Mouse (Mus musculus) induced T-regulatory cell, adult 2 months (primary cell): Measurements from ENCODE around the gene Gm49450.
"Not testable (repeated sequence)": the region's sequence is repeated elsewhere in the genome, so short reads cannot be mapped to it uniquely, and the experiment has no call there.

Experiments used
- DNase-seq: peaks from one replicate; pipeline ENCODE4 v3.0.0-alpha.2; 2012; ENCODE audit warnings: low read depth

The Gm49450 gene

DNA sequence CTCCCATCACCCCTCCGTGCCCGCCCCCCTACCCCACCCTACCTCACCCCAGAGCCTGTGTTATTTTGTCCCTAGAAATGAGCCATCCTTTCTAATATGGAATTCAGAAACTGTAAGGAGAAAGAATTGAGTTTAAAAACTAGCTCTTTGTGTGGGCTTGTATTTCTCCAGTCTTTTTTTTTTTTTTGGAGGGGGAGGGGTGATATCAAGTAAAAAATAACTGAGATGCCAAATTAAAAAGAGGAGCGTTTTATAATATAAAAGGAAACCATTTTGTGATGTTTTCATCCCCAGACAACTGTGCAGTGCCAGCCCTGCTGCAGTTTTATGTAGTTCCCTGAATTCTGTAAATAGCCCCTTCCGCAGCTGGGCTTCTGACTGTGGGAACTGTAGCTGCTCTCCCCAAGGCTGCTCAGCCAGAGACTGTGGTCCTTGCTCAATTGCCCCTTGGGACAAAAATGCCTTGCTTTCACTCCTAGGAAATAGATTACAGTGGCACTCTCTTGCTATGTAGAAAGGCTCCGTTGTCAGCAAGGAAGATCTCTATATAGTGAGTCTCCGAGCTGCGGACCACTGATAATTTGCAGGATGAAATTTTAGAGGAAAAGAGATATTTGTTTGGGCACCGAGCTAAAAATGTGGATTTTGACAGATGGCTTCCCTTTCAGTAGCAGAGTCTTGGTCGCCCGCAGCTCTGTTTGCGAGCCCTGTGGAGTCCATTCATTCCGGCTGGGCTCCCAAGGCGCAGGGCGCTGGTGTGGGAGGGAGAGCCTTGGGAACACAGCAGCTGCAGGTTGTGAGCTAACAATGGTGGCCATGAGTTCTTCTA is 1.3 kb upstream of the Gm49450 start:
- no peak for DNase-seq

DNA sequence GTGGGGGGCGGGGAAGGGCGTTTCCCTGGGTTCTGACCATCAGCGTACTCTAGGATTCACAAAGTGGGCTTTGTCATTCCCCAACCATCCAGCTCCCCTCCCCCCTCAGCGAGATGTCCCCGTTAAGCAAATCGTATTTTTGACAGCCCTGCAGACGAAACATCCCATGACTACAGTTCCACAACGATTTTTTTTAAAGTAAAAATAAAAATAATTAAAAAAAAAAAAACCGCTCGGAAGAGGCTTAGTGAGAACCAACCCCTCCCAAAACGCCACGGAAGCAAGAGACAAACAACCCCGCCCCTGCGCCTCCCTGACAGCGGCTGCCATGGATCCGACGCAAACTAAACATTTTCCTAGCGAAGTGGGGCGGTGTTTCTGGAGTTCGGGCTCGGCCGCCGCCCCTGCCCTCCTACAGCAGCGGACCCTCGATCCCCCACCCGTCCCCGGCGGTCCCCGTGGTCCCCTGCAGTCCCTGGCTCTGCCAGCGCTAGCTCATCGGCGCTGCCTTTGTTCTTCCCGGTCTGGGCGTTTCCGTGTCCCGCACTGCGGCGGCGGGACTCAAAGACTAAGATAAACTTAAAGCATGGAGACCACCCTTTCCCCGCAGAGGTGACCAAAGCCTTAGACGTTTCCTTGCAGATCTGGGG is 475 bp downstream of the Gm49450 start:
- DNase-seq: no peak

DNA sequence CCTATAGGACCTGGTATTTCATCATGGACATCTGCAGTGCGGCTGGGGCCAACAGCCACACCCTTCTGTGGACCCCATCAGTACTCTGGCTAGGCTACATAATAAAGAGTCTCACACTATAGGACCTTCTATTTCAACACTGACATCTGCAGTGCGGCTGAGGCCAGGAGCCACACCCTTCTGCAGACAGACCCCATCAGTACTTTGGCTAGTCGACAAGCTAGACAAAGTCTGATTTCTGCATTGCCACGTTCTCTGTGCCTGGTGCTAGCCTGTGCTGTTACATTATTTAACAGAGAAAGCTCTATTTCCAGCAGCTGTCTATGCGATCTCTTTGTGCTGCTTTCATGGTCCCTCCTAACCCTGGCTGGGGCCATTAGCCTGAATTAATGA is 1.3 kb downstream of the Gm49450 start:
- DNase-seq: no peak

DNA sequence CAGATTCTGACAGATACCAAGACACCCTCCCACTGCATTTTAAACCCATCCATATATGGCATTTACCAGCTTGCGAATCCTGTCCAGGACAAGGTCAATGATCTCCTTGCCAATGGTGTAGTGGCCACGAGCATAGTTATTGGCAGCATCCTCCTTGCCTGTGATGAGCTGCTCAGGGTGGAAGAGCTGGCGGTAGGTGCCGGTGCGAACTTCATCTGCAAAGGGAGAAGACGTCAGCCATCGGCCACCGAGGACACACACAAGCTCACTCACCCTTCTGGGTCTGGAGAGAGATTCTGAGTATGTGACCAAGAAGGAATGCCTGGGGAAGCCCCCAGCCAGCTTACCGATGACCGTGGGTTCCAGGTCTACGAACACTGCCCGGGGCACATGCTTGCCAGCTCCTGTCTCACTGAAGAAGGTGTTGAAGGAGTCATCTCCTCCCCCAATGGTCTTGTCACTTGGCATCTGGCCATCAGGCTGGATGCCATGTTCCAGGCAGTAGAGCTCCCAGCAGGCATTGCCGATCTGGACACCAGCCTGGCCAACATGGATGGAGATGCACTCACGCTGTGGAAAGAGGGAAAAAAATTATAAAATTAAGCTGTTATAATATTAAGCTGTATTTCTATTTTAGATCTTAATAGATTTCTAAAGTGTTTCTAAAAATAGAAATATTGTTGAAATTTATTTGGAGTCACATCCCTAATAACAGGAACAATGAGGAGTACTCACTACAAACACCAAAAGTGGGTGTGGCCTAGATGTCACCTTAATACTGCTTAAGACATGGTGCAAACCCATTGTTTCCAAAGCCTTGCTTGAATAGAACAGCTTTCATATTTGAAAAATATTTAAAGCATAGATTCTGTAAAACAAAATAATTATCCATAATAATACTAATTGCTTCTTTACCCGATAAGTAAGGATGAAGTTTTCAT is 2.0 kb downstream of the Gm49450 start:
- DNase-seq: not testable (repeated sequence)

DNA sequence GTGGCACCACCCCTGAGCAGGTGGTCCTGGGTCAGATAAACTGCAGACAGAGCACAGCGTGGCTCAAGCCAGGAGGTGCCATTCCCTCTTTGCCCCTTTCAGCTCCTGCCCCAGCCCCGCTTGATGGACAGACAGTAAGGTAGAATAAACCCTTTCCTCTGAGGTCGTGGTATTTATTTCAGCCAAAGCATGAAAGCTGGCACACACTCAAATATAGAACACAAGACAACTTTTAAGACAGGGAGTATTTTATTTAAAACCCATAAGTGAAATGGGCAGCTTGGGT is 3.8 kb downstream of the Gm49450 start:
- no peak for DNase-seq

DNA sequence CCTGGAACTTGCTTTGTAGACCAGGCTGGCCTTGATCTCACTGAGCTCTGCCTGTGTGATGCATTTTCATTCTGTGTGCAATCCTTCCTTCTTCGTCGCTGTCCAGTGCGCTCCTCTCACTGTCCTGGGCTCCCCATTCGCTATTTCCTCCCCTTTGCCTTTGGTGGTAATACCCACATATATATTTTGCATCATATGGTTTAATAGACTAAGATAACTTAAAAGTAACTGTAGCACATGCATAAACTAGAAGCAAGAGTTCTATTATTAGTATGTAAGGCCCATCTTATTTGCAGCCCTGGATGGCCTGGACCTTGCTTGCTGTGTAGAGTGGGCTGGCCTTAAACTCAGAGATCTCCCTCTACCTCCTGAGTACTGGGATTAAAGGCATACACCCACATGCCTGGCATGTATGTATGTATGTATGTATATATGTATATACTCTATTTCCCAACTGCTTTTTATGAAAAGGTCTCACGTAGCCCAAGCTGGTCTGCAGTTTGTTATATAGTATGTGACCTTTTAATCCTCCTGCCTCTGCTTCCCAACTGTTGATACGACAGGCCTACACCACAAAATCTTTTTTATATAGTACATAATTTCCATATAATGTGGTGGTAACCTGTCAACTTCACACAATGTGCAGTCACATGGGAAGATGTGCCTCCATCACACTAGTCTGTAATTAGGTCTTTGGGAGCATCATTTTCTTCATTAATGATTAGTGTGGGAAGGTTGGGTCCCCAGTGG is 4.3 kb downstream of the Gm49450 start:
- no peak for DNase-seq

DNA sequence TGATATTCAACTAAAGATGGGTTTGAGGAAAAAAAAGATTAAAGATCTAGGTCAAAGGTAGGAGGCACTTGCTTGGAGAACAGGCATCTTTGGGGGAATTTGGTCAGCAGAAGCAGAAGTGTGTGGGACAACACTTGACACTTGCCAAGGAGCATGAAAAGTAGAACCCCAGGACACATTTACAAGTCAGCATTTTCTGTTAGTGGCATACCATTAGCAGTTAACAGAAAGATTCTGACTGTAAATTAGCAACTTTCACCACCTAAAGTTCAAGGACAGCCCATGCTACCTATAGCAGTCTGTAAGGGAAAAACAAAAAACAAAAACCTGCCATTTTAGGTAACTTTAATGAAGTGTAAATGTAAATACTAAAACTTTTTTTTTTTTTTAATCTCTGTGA is 5.0 kb downstream of the Gm49450 start:
- DNase-seq: no peak

DNA sequence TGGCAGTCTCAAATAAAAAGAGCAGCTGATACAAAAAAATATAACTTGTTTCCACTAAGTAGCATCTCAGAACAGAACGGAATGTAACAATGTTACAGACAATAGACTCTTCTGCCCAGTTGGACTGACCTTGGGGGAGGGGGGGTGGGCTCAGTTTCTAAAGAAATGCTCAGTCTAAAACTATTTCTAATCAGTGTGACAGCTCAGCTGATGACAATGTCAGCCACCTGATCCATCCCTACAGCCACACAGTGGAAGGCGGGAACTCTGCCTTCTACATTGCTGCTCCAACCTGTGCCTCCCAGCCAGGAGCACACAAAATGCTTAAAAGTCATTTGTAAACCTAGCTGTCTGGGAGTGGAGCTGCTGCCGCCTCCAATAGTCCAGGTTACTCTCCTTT is 5.5 kb downstream of the Gm49450 start:
- DNase-seq: no peak

DNA sequence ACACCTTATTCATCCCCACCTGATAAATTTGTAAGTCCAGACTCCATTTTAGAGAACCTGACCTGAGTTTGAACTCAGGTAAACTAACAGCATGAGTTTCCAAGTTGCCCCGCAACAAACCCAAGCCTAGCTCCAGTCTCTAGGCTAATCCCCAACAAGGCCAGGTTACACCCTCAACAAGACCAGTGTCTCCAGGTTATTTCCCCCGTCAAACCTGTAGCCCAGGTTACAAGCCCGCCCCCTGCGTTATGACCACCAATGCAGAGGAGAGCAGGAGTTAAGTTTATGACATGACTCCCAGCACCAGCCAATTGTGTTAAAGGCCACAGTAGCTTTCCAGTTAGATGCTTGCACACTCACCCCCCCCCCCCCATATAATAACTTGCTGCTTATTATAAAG is 10.2 kb downstream of the Gm49450 start:
- no peak for DNase-seq

DNA sequence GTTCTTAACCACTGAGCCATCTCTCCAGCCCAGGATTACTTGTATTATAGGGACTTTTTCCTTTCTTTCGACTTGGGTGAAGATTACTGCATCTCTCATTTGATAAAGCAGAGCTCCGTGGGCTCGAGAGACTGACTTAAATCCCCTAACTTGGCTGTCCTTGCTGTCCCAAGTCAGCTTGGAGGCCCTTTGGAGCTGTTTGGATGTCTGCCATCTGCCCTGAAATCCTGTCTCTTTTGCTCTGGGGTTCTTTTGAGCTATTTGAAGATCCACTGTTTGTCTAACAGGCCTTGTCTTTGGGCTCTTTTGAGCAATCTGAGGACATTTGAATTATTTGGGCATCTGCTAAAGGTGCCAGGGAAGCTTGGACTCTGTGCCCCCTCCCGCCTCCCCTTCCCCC is 11.3 kb downstream of the Gm49450 start:
- no peak for DNase-seq

DNA sequence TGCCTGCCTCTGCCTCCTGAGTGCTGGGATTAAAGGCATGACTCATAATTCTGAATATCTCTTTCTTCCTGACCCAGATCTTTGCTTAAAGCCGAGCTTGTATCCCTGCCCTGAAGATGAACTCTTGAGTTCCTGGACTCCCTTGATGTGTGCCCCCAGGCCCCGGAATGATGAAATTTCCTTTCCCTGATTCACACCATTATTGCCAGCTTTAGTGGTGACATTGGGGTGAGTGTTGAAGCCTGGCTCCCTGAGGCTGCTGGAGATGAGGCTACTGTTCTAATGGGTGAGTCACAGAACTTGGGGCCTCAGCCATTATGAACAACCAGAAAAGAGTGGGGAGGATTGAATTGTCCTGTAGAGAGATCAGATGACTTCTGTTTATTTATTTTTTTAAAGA is 11.8 kb downstream of the Gm49450 start:
- no peak for DNase-seq

DNA sequence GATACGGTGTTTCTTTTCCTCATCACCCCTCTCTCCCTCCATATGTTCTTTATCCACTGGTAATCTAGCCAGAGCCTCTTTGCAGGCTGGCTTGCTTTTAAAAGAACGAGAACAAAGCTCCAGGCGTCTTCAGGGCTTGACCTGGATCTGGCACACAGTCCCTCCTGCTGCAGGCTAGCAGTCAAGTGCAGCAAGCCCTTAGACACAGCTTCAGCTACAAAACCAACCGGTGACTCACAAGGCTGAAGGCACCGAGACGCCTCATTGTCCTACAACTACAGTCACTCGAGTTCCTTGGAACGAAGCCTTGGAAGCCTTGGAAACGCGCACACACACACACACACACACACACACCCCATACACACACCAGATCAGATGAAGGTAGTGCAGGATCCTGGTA is 12.5 kb downstream of the Gm49450 start:
- no peak for DNase-seq

DNA sequence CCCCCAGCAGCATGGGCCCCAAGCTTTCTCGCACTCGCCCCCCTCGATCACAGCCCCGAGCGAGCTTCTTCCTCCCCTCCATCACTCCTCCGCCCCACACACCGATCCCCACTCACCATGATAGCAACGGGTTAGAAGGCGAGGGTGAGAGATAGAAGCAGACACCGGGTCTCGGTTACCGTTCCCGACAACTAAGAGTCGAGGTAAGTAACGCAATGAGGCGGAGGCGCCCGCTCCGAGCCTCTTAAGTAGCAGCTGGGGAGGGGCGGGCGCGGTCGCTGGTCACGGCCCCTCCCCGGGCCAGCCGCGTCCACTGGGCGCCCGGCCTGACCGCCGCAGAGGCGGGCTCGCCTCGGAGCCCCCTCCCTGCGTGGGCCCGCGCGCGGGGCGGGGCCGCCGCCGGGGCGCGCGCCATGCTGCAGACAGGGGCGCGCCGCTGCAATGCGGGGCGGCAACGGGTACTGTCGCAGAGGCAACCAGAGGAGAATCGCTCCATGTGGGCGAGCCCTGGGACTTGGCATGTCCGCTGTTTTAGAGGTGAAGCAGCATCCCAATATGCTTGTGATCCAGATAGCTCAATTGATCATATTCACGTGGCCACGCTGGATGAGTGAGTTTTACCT is 19.0 kb downstream of the Gm49450 start, which contains the start of gene Tuba1b:
TSS of gene Tuba1b (minus strand) at position 349 of the 623 bp plus-strand sequence.
- DNase-seq: peak; percentile 92

DNA sequence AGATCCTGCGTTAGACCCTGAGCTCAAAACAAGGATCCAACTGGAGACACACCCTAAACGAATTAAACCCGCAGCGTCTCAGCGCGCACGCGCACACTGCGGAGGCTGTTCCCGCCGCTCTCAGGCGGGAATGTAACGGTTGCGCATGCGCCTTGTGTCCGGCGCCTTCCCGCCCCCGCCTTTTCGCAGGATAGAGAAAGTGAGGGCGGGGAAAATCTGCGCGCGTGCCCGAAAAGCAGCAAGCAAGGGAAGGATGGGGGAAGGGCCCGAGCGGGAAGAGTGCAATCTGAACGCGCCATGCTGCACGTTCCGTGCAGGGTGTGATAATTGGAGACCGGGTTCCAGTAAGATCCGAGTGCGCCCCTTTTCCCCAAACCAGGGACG is 19.5 kb downstream of the Gm49450 start:
- DNase-seq: peak; percentile 98

DNA sequence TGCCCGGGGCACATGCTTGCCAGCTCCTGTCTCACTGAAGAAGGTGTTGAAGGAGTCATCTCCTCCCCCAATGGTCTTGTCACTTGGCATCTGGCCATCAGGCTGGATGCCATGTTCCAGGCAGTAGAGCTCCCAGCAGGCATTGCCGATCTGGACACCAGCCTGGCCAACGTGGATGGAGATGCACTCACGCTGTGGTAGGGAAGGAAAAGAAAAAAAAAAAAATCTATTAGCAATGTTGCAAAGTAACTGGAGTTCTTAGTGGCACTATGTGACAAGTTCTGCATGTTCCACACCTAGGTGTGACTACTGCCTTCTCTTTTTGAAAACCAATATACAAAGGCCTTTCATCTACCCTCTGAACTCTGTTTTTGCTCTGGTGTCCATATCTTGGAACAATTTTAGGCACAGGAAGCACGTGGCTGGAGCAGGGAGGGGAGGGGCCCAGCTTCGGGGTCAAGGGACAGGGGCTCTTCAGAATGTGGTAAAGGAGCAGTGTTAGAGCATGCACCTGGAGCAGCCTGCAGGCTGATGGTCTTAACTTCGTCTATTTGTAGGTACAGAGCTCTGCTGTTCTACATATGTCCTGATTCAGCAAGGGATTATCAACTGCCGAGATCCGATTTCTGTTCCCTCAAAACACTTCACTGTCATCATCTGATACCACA is 20.2 kb downstream of the Gm49450 start:
- DNase-seq: not testable (repeated sequence)

DNA sequence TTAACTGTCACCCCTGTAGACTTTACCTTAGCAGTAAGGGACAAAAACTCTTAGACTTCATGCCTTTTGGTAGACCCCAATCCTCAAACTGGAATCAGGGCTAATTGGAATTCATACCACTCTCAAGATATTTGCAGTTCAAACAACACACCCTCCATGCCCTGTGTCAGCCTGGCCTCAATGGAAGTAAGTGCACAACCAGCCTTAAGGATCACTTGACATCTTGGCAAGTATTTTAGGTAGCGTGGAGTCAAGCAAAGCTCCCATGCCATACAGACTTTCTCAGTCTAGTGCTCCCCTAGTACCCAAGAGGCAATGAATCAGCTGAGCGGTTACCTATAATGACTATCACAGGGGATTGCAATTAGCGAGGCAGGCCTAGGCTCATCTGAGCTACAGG is 22.4 kb downstream of the Gm49450 start:
- no peak for DNase-seq

DNA sequence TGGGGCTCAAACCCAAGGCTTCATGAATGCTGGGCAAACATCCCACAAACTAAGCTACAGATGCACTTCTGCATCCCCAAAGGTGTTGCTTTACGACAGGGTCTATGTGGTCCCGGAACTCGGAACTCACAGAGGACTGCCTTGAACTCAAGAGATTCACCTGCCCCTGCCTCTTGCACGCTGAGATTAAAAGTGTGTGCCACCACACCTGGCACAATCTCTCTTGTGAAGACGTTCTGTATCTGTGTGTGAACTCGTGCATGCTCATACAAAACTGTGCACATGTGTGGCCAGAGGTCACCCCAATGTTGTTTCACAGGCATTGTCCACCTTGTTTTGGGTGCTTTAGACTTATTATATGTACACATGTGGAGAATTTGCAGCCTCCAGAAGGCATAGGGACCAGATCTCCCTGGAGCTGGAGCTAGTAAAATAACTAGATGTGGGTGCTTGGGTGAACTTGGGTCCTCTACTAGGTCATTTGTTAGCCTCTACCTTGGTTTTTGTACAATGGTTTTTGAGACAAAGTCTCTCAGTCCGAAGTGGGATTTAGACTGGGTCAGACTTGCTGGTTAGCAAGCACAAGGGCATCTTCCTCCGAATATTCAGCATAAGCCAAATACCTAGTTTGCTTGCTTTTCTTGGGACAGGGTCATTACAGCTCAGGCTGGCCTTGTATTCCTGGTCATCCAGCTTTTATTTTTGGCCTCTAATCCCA is 23.2 kb downstream of the Gm49450 start:
- no peak for DNase-seq

DNA sequence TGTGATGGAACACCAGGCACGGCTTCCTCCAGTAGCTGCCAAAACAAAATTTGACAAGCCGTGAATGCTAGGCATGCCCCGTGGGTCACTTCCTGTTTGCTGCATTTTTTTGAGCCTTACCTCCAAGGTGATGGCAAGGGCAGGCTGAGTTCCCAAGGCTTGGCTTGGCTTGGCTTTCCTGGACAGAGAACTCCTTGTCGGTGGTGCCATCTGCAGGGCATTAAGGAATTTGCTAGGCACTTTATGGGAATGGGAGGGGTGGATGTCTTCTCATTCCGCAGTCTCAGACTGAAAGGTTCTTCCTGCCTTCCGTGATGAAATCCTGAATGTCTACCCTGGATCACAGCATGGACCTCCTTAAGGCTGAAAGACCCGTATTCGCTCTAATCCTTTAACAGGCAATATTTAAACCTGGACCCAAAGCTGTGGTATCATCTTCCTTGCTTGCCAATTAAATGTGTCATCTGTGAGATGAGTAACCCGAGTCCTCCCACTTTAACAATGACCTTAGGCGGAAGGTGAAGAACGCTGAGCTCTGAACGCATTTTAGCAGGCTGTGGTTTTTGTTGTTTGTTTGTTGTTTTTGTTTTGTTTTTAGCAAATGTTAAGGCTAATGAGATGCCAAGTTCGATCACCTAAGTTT is 24.6 kb downstream of the Gm49450 start:
- peak; percentile 73 for DNase-seq

DNA sequence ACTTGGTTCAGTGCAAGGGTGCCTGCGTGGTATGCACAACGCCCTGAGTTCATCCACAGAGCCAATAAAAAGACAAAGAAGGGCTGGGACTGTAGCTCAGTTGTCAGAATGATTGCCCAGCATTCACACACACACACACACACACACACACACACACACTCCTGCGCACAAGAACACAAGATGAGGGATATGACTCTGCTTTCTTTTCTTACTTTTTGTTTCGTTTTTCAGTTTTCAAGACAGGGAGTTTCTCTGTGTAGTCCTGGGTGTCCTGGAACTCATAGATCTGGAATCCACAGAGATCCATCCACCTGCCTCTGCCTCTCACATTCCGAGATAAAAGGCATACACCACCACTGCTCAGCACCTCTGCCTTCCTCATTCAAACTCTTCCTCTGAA is 25.8 kb downstream of the Gm49450 start:
- peak; percentile 83 for DNase-seq

DNA sequence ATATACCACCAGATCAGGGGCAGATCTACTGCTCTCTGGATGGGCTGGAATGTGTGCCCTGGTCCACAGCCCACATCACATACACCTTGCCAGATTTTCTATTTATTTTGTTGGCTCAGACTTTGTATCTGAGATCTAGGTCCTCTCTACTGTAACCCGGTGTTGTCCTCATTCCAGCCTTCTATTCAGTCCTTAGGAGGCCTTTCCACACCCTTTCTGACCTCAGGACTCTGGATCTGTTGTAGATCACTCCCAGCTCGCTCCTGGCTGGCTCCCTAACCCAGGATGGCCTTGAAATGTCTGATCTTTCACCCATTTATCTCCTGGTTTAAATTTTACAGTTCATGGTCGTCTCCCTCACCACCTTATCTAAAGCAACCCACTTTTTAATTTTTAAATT is 28.7 kb downstream of the Gm49450 start:
- no peak for DNase-seq
